Mouse (Mus musculus): ENCODE results near the gene Mindy4. TPM values are rescaled to one million over a fixed set of nuclear protein-coding genes. Genes with fewer than 3 reads are reported as not detected.

Gene Mindy4
- polyA plus RNA-seq, 1 experiment from 2014 or later, result 24.8 TPM

GRCm38 (mm10) chr6:55246911-55247438 is 43.8 kb downstream of the Mindy4 start:
- Histone ChIP-seq H3K36me3 (replicated peaks) (peaks cover 58% of the 10 kb centered on the region), H3K27me3 (ENCODE audit: poor library complexity, severe bottlenecking) (no peaks in the 10 kb centered on the region), H3K4me3 (no peak overlapping the region), H3K27ac (no peak overlapping the region), H3K4me1 (no peaks in the 10 kb centered on the region), H3K9me3 (no peaks in the 10 kb centered on the region)
- DNase-seq (ENCODE audit: extremely low spot score, low spot score), result no peak
- WGBS, result 93% methylated on average over 12 of the region's 12 CpGs

GRCm38 (mm10) chr6:55249263-55249662 is 46.1 kb downstream of the Mindy4 start:
- Histone ChIP-seq H3K4me3 (no peak overlapping the region), H3K27ac (no peak overlapping the region), H3K4me1 (0 out of 2 replicates have a peak, but pooled peaks cover 3% of the 10 kb centered on the region), H3K27me3 (ENCODE audit: poor library complexity, severe bottlenecking) (no peaks in the 10 kb centered on the region), H3K36me3 (replicated peaks) (peaks cover 53% of the 10 kb centered on the region), H3K9me3 (no peaks in the 10 kb centered on the region)
- 88% methylated on average over 9 of the region's 9 CpGs for WGBS
- no peak for DNase-seq (ENCODE audit: extremely low spot score, low spot score)

- H3K27me3 ChIP-seq (ENCODE audit: poor library complexity, severe bottlenecking), result no peaks in the 10 kb centered on the region
- peaks cover 39% of the 10 kb centered on the region for H3K36me3 ChIP-seq (replicated peaks)
- 0 out of 2 replicates have a peak, but pooled peaks cover 3% of the 10 kb centered on the region for H3K4me1 ChIP-seq
- DNase-seq (ENCODE audit: extremely low spot score, low spot score), result no peak
- 87% methylated on average over 11 of the region's 11 CpGs for WGBS
- H3K27ac ChIP-seq, result no peak overlapping the region
- no peaks in the 10 kb centered on the region for H3K9me3 ChIP-seq
- H3K4me3 ChIP-seq, result no peak overlapping the region
Measured at GRCm38 (mm10) chr6:55250809-55251208, 47.6 kb downstream of the Mindy4 start.

GRCm38 (mm10) chr6:55251596-55251995 is 48.4 kb downstream of the Mindy4 start:
- H3K27me3 ChIP-seq (ENCODE audit: poor library complexity, severe bottlenecking), result no peaks in the 10 kb centered on the region
- no peak overlapping the region for H3K27ac ChIP-seq
- WGBS, result 92% methylated on average over 7 of the region's 7 CpGs
- no peak for DNase-seq (ENCODE audit: extremely low spot score, low spot score)
- 0 out of 2 replicates have a peak, but pooled peaks cover 3% of the 10 kb centered on the region for H3K4me1 ChIP-seq
- H3K36me3 ChIP-seq (replicated peaks), result peaks cover 40% of the 10 kb centered on the region
- H3K4me3 ChIP-seq, result no peak overlapping the region
- no peaks in the 10 kb centered on the region for H3K9me3 ChIP-seq

- no peak overlapping the region for H3K4me3 ChIP-seq
- no peaks in the 10 kb centered on the region for H3K9me3 ChIP-seq
- DNase-seq (ENCODE audit: extremely low spot score, low spot score), result no peak
- H3K36me3 ChIP-seq (replicated peaks), result peaks cover 45% of the 10 kb centered on the region
- no peak overlapping the region for H3K27ac ChIP-seq
- H3K4me1 ChIP-seq, result 0 out of 2 replicates have a peak, but pooled peaks cover 3% of the 10 kb centered on the region
- no peaks in the 10 kb centered on the region for H3K27me3 ChIP-seq (ENCODE audit: poor library complexity, severe bottlenecking)
- 78% methylated on average over 8 of the region's 8 CpGs for WGBS
Measured at GRCm38 (mm10) chr6:55252731-55253247, 49.6 kb downstream of the Mindy4 start.

- H3K4me1 ChIP-seq, result peaks cover 25% of the 10 kb centered on the region
- peaks cover 45% of the 10 kb centered on the region for H3K36me3 ChIP-seq (replicated peaks)
- no peaks in the 10 kb centered on the region for H3K9me3 ChIP-seq
- no peak for DNase-seq (ENCODE audit: extremely low spot score, low spot score)
- no peaks in the 10 kb centered on the region for H3K27me3 ChIP-seq (ENCODE audit: poor library complexity, severe bottlenecking)
- WGBS, result 91% methylated on average over 13 of the region's 13 CpGs
- H3K27ac ChIP-seq, result no peak overlapping the region
- H3K4me3 ChIP-seq, result no peak overlapping the region
Measured at GRCm38 (mm10) chr6:55256500-55257191, 53.5 kb downstream of the Mindy4 start.

GRCm38 (mm10) chr6:55257246-55257645 is 54.1 kb downstream of the Mindy4 start:
- WGBS, result 94% methylated on average over 7 of the region's 7 CpGs
- H3K27ac ChIP-seq, result no peak overlapping the region
- no peak overlapping the region for H3K4me3 ChIP-seq
- H3K36me3 ChIP-seq (replicated peaks), result peaks cover 47% of the 10 kb centered on the region
- H3K4me1 ChIP-seq, result peaks cover 25% of the 10 kb centered on the region
- no peaks in the 10 kb centered on the region for H3K9me3 ChIP-seq
- no peaks in the 10 kb centered on the region for H3K27me3 ChIP-seq (ENCODE audit: poor library complexity, severe bottlenecking)
- DNase-seq (ENCODE audit: extremely low spot score, low spot score), result no peak

- no peak for DNase-seq (ENCODE audit: extremely low spot score, low spot score)
- Histone ChIP-seq H3K27me3 (ENCODE audit: poor library complexity, severe bottlenecking) (no peaks in the 10 kb centered on the region), H3K4me1 (peaks cover 22% of the 10 kb centered on the region), H3K9me3 (no peaks in the 10 kb centered on the region), H3K36me3 (replicated peaks) (peaks cover 50% of the 10 kb centered on the region), H3K27ac (peak overlapping the region; percentile 67), H3K4me3 (no peak overlapping the region)
- WGBS, result 69% methylated on average over 14 of the region's 14 CpGs
Measured at GRCm38 (mm10) chr6:55258428-55259325, 55.5 kb downstream of the Mindy4 start.

GRCm38 (mm10) chr6:55262161-55262560 is 59.0 kb downstream of the Mindy4 start:
- WGBS, result 95% methylated on average over 12 of the region's 12 CpGs
- Histone ChIP-seq H3K4me1 (peaks cover 22% of the 10 kb centered on the region), H3K9me3 (no peaks in the 10 kb centered on the region), H3K4me3 (no peak overlapping the region), H3K27me3 (ENCODE audit: poor library complexity, severe bottlenecking) (no peaks in the 10 kb centered on the region), H3K36me3 (replicated peaks) (peaks cover 58% of the 10 kb centered on the region), H3K27ac (no peak overlapping the region)
- no peak for DNase-seq (ENCODE audit: extremely low spot score, low spot score)

GRCm38 (mm10) chr6:55263490-55264046 is 60.4 kb downstream of the Mindy4 start:
- H3K27ac ChIP-seq, result no peak overlapping the region
- peaks cover 56% of the 10 kb centered on the region for H3K36me3 ChIP-seq (replicated peaks)
- no peak for DNase-seq (ENCODE audit: extremely low spot score, low spot score)
- peaks cover 16% of the 10 kb centered on the region for H3K4me1 ChIP-seq
- no peak overlapping the region for H3K4me3 ChIP-seq
- WGBS, result 89% methylated on average over 5 of the region's 5 CpGs
- no peaks in the 10 kb centered on the region for H3K27me3 ChIP-seq (ENCODE audit: poor library complexity, severe bottlenecking)
- H3K9me3 ChIP-seq, result no peaks in the 10 kb centered on the region

- Histone ChIP-seq H3K27me3 (ENCODE audit: poor library complexity, severe bottlenecking) (no peaks in the 10 kb centered on the region), H3K4me3 (no peak overlapping the region), H3K36me3 (replicated peaks) (peaks cover 52% of the 10 kb centered on the region), H3K27ac (no peak overlapping the region), H3K9me3 (no peaks in the 10 kb centered on the region), H3K4me1 (peaks cover 9% of the 10 kb centered on the region)
- DNase-seq (ENCODE audit: extremely low spot score, low spot score), result no peak
- WGBS, result 87% methylated on average over 7 of the region's 7 CpGs
Measured at GRCm38 (mm10) chr6:55264741-55265366, 61.7 kb downstream of the Mindy4 start.

- Histone ChIP-seq H3K27me3 (ENCODE audit: poor library complexity, severe bottlenecking) (no peaks in the 10 kb centered on the region), H3K36me3 (replicated peaks) (0 out of 2 replicates have a peak, but pooled peaks cover under 1% of the 10 kb centered on the region), H3K4me1 (peaks cover 3% of the 10 kb centered on the region; the same call in 1 of the 2 replicates), H3K27ac (no peak overlapping the region), H3K4me3 (no peak overlapping the region), H3K9me3 (no peaks in the 10 kb centered on the region)
- WGBS, result 87% methylated on average over 7 of the region's 7 CpGs
- DNase-seq (ENCODE audit: extremely low spot score, low spot score), result no peak
Measured at GRCm38 (mm10) chr6:55272952-55273351, 69.8 kb downstream of the Mindy4 start.

All from forebrain, embryonic 10.5 days (tissue).